Mouse (Mus musculus): Measurements from ENCODE around the gene Aknad1.

- TF ChIP-seq ZC3H11A (IDR thresholded peaks at IDR 0.05; ENCODE audit: low read depth, low read length) (no peak), CTCF (conservative IDR thresholded peaks at IDR 0.05 in 1 of 2, IDR thresholded peaks at IDR 0.05 in 1 of 2; ENCODE audit: low read depth in 2 of 2, low read length in 2 of 2) (no peak), ETS1 (conservative IDR thresholded peaks at IDR 0.05; ENCODE audit: low read depth, low read length) (no peak), NRF1 (IDR thresholded peaks at IDR 0.05; ENCODE audit: low read depth, low read length) (no peak), TCF12 (IDR thresholded peaks at IDR 0.05; ENCODE audit: low read depth, low read length) (no peak), EP300 (IDR thresholded peaks at IDR 0.05; ENCODE audit: low read length) (no peak), ZNF384 (IDR thresholded peaks at IDR 0.05; ENCODE audit: low read depth, low read length) (no peak), CHD2 (IDR thresholded peaks at IDR 0.05; ENCODE audit: low read length) (no peak), E2F4 (IDR thresholded peaks at IDR 0.05; ENCODE audit: insufficient replicate concordance, low read depth, low read length) (no peak), HCFC1 (IDR thresholded peaks at IDR 0.05; ENCODE audit: low read depth, low read length) (no peak), MAX (IDR thresholded peaks at IDR 0.05; ENCODE audit: low read length) (no peak)
Observed at GRCm38 (mm10) chr3:108790499-108790898, 51.0 kb downstream of the Aknad1 start.
